Mouse (Mus musculus): Measurements from ENCODE around the gene Arid3a. TPM values are rescaled to one million over a fixed set of nuclear protein-coding genes. Genes with fewer than 3 reads are reported as not detected.

Gene Arid3a
- total RNA-seq, 1 experiment, result 16.3 TPM

- peak overlapping the region; percentile 32; the same call in 1 of the 2 replicates for H3K9ac ChIP-seq (ENCODE audit: insufficient read depth, low read depth, low read length, poor library complexity, severe bottlenecking)
- no peaks in the 10 kb centered on the region for H3K9me3 ChIP-seq (ENCODE audit: control insufficient read depth, insufficient read depth, low read depth, low read length)
- H3K4me1 ChIP-seq (ENCODE audit: control insufficient read depth in 2 of 2, insufficient read depth in 2 of 2, low read length in 2 of 2, poor library complexity in 1 of 2), result peaks cover 9 to 22% of the 10 kb centered on the region in 2 experiments
- H3K4me3 ChIP-seq (ENCODE audit: insufficient read depth in 1 of 2, low read depth in 1 of 2, low read length in 2 of 2, poor library complexity in 1 of 2, severe bottlenecking in 1 of 2), result peak overlapping the region in 1 of 2 experiments; percentile 100; a peak in 2 of 4 replicates
- DNase-seq (ENCODE audit: low read depth, low spot score), result no peak
- in situ Hi-C loops (cut with MboI; ENCODE audit: low sequenced_read_pairs in 2 of 2, unreplicated experiment in 2 of 2), result loop anchor here in 1 of 2 experiments (25.0 kb wide), 1 partner anchor 126 kb away; the partner anchor contains the start of genes Sbno2 and Stk11
- H3K36me3 ChIP-seq (ENCODE audit: control insufficient read depth, insufficient read depth, low read length, poor library complexity, severe bottlenecking), result no peaks in the 10 kb centered on the region; the same call in 1 of the 2 replicates
- no peak overlapping the region for H3K27ac ChIP-seq (ENCODE audit: insufficient read depth, low read depth, low read length, poor library complexity, severe bottlenecking)
- TF ChIP-seq MAFK (IDR thresholded peaks at IDR 0.05; ENCODE audit: insufficient read depth, low read depth, low read length), result no peak
- TF ChIP-seq ZNF384 (IDR thresholded peaks at IDR 0.05; ENCODE audit: low read depth, low read length), result no peak
- no peak for TF ChIP-seq HCFC1 (IDR thresholded peaks at IDR 0.05; ENCODE audit: borderline replicate concordance, insufficient read depth, low read length)
- TF ChIP-seq ZC3H11A (IDR thresholded peaks at IDR 0.05; ENCODE audit: borderline replicate concordance, low read depth, low read length), result no peak
- no peak for TF ChIP-seq CHD2 (IDR thresholded peaks at IDR 0.05; ENCODE audit: low read depth, low read length)
Measured at GRCm38 (mm10) chr10:79986232-79986878, 59.5 kb downstream of the Arid3a start.

GRCm38 (mm10) chr10:79986963-79987362, 60.1 kb downstream of the Arid3a start:
- in situ Hi-C loops (cut with MboI; ENCODE audit: low sequenced_read_pairs in 2 of 2, unreplicated experiment in 2 of 2), result loop anchor here in 1 of 2 experiments (25.0 kb wide), 1 partner anchor 125 kb away; the partner anchor contains the start of genes Sbno2 and Stk11
- peaks cover 9 to 22% of the 10 kb centered on the region in 2 experiments for H3K4me1 ChIP-seq (ENCODE audit: control insufficient read depth in 2 of 2, insufficient read depth in 2 of 2, low read length in 2 of 2, poor library complexity in 1 of 2)
- H3K27ac ChIP-seq (ENCODE audit: insufficient read depth, low read depth, low read length, poor library complexity, severe bottlenecking), result no peak overlapping the region
- TF ChIP-seq ZNF384 (IDR thresholded peaks at IDR 0.05; ENCODE audit: low read depth, low read length) (peak; percentile 99), HCFC1 (IDR thresholded peaks at IDR 0.05; ENCODE audit: borderline replicate concordance, insufficient read depth, low read length) (no peak), MAFK (IDR thresholded peaks at IDR 0.05; ENCODE audit: insufficient read depth, low read depth, low read length) (no peak), CHD2 (IDR thresholded peaks at IDR 0.05; ENCODE audit: low read depth, low read length) (no peak), ZC3H11A (IDR thresholded peaks at IDR 0.05; ENCODE audit: borderline replicate concordance, low read depth, low read length) (0 out of 2 replicates have a peak, but pooled peaks have one; percentile 12)
- H3K9ac ChIP-seq (ENCODE audit: insufficient read depth, low read depth, low read length, poor library complexity, severe bottlenecking), result no peak overlapping the region
- DNase-seq (ENCODE audit: low read depth, low spot score), result peak; percentile 73
- H3K36me3 ChIP-seq (ENCODE audit: control insufficient read depth, insufficient read depth, low read length, poor library complexity, severe bottlenecking), result no peaks in the 10 kb centered on the region
- H3K4me3 ChIP-seq (ENCODE audit: insufficient read depth in 1 of 2, low read depth in 1 of 2, low read length in 2 of 2, poor library complexity in 1 of 2, severe bottlenecking in 1 of 2), result 0 out of 4 replicates have a peak overlapping the region, but pooled peaks of 1 of the 2 experiments have one; percentile 13
- H3K9me3 ChIP-seq (ENCODE audit: control insufficient read depth, insufficient read depth, low read depth, low read length), result no peaks in the 10 kb centered on the region

- Histone ChIP-seq H3K27ac (ENCODE audit: insufficient read depth, low read depth, low read length, poor library complexity, severe bottlenecking) (peak overlapping the region; percentile 45; the same call in 1 of the 2 replicates), H3K4me1 (ENCODE audit: control insufficient read depth in 2 of 2, insufficient read depth in 2 of 2, low read length in 2 of 2, poor library complexity in 1 of 2) (peaks cover 9 to 19% of the 10 kb centered on the region in 2 experiments), H3K9me3 (ENCODE audit: control insufficient read depth, insufficient read depth, low read depth, low read length) (no peaks in the 10 kb centered on the region), H3K4me3 (ENCODE audit: insufficient read depth in 1 of 2, low read depth in 1 of 2, low read length in 2 of 2, poor library complexity in 1 of 2, severe bottlenecking in 1 of 2) (peak overlapping the region; percentile 75 to 86), H3K36me3 (ENCODE audit: control insufficient read depth, insufficient read depth, low read length, poor library complexity, severe bottlenecking) (peaks cover under 1% of the 10 kb centered on the region; the same call in 1 of the 2 replicates), H3K9ac (ENCODE audit: insufficient read depth, low read depth, low read length, poor library complexity, severe bottlenecking) (peak overlapping the region; percentile 81)
- TF ChIP-seq ZC3H11A (IDR thresholded peaks at IDR 0.05; ENCODE audit: borderline replicate concordance, low read depth, low read length), result no peak
- TF ChIP-seq ZNF384 (IDR thresholded peaks at IDR 0.05; ENCODE audit: low read depth, low read length), result no peak
- no peak for TF ChIP-seq HCFC1 (IDR thresholded peaks at IDR 0.05; ENCODE audit: borderline replicate concordance, insufficient read depth, low read length)
- no peak for TF ChIP-seq MAFK (IDR thresholded peaks at IDR 0.05; ENCODE audit: insufficient read depth, low read depth, low read length)
- in situ Hi-C loops (cut with MboI; ENCODE audit: low sequenced_read_pairs in 2 of 2, unreplicated experiment in 2 of 2), result loop anchor here in 1 of 2 experiments (25.0 kb wide), 1 partner anchor 124 kb away; the partner anchor contains the start of genes Sbno2 and Stk11
- DNase-seq (ENCODE audit: low read depth, low spot score), result no peak
Measured at GRCm38 (mm10) chr10:79987771-79988505, 61.1 kb downstream of the Arid3a start.

GRCm38 (mm10) chr10:79988506-79989271, 61.8 kb downstream of the Arid3a start, which contains the start of gene Cnn2:
Gene Cnn2, plus strand, starts transcription at chr10:79988584.
- in situ Hi-C loops (cut with MboI; ENCODE audit: low sequenced_read_pairs in 2 of 2, unreplicated experiment in 2 of 2), result loop anchor here in 1 of 2 experiments (25.0 kb wide), 1 partner anchor 124 kb away; the partner anchor contains the start of genes Sbno2 and Stk11

More at GRCm38 (mm10) chr10:79988506-79989271, 61.8 kb downstream of the Arid3a start, which contains the start of gene Cnn2:
- Histone ChIP-seq H3K4me3 (ENCODE audit: insufficient read depth in 1 of 2, low read depth in 1 of 2, low read length in 2 of 2, poor library complexity in 1 of 2, severe bottlenecking in 1 of 2) (peak within 1 kb of the TSS; percentile 75 to 86), H3K36me3 (ENCODE audit: control insufficient read depth, insufficient read depth, low read length, poor library complexity, severe bottlenecking) (peaks cover 8% of the 10 kb centered on the region; the same call in 1 of the 2 replicates), H3K4me1 (ENCODE audit: control insufficient read depth in 2 of 2, insufficient read depth in 2 of 2, low read length in 2 of 2, poor library complexity in 1 of 2) (peaks cover 6 to 16% of the 10 kb centered on the region in 2 experiments), H3K9ac (ENCODE audit: insufficient read depth, low read depth, low read length, poor library complexity, severe bottlenecking) (peak within 1 kb of the TSS; percentile 81), H3K9me3 (ENCODE audit: control insufficient read depth, insufficient read depth, low read depth, low read length) (no peaks in the 10 kb centered on the region), H3K27ac (ENCODE audit: insufficient read depth, low read depth, low read length, poor library complexity, severe bottlenecking) (peak within 1 kb of the TSS; percentile 45; the same call in 1 of the 2 replicates)
- no peak for TF ChIP-seq CHD2 (IDR thresholded peaks at IDR 0.05; ENCODE audit: low read depth, low read length)
- no peak for TF ChIP-seq MAFK (IDR thresholded peaks at IDR 0.05; ENCODE audit: insufficient read depth, low read depth, low read length)
- no peak for TF ChIP-seq HCFC1 (IDR thresholded peaks at IDR 0.05; ENCODE audit: borderline replicate concordance, insufficient read depth, low read length)
- TF ChIP-seq ZC3H11A (IDR thresholded peaks at IDR 0.05; ENCODE audit: borderline replicate concordance, low read depth, low read length), result no peak
- DNase-seq (ENCODE audit: low read depth, low spot score), result no peak
